ENCODE assay signal across 8 mouse cellular contexts in genomic region chr9:103186747-103187146, GRCm38 (mm10). TPM values are rescaled to one million over a fixed set of nuclear protein-coding genes. Genes with fewer than 3 reads are reported as not detected.
DNase-seq lines count a peak whose midpoint lies in the region; ATAC-seq lines count a peak whose summit lies in the region.
"Had no signal": no experiment of that assay in that cellular context is flagged by ENCODE, and none has a peak within 500 bp of the region (broad histone marks: within the 10 kb centered on the region; RNA-seq: fewer than 3 reads in every experiment).

No protein-coding gene starts in this region.

- ATAC-seq in frontal cortex, adult (ENCODE audit: low TSS enrichment) = no peak
- ATAC-seq: intestine, embryonic 15.5 days had no signal

- peak; percentile 32 to 43 for DNase-seq in heart, postnatal 14 days
- no peak for DNase-seq in heart, adult 9 months (ENCODE audit: low spot score in 2 of 2)
- peak; percentile 36 for DNase-seq in right cerebral cortex, postnatal 14 days
- no peak for DNase-seq in right cerebral cortex, adult 18-20 months
- DNase-seq in cerebellum, postnatal 36 days = peak; percentile 78 to 82
- no peak for DNase-seq in thymus, postnatal 10 days (ENCODE audit: low spot score in 2 of 2)

- intact Hi-C loops in heart, postnatal 14 days (cut with DNase I) = no loop called here

RNA-seq across cellular contexts. Expression of gene Srprb, which starts 15.2 kb away (rescaled TPM):
- 10 to 100 TPM; 16.7 to 18.6 TPM for total RNA-seq in heart, postnatal 14 days (2021)

RNA-seq across cellular contexts. Expression of gene Gm20425, which starts 43.4 kb away (rescaled TPM):
- 1 to 10 TPM; 6.6 to 7.1 TPM for total RNA-seq in heart, postnatal 14 days (2021)

RNA-seq across cellular contexts. Expression of gene Trf, which starts 43.5 kb away (rescaled TPM):
- total RNA-seq in heart, postnatal 14 days (2021) = 10 to 100 TPM; 44.6 to 49.3 TPM

Comparison
In these comparisons a context has a peak if more than half of its experiments do, and no peak if none do; other contexts are left out.
1. DNase-seq: peak in heart, postnatal 14 days (2 of 2), right cerebral cortex, postnatal 14 days (single experiment) and cerebellum, postnatal 36 days (2 of 2); none in heart, adult 9 months (0 of 2), right cerebral cortex, adult 18-20 months (single experiment) and thymus, postnatal 10 days (0 of 2).